Mouse (Mus musculus) liver, embryonic 12.5 days (tissue): ENCODE results near the gene Pam. TPM values are rescaled to one million over a fixed set of nuclear protein-coding genes. Genes with fewer than 3 reads are reported as not detected.
"Not testable (repeated sequence)": the region's sequence is repeated elsewhere in the genome, so short reads cannot be mapped to it uniquely, and the experiment has no call there.

ENCODE experiments used
- ATAC-seq: fragments of 200-750 bp; cut with Nextera tagmentation; 2 replicates; pipeline ENCODE4 v1.8.0; 2017; ENCODE audit warnings: moderate number of reproducible peaks, mild to moderate bottlenecking, moderate library complexity
- H3K27ac ChIP-seq: fragments of 300-500 bp; sonication (generic); 2 replicates; pipeline ENCODE4 v1.5.1; 2016; ENCODE audit warnings: mild to moderate bottlenecking
- H3K27me3 ChIP-seq: fragments of 300-500 bp; sonication (generic); replicated peaks from 2 replicates; pipeline ENCODE4 v1.6.1; 2016; ENCODE audit warnings: mild to moderate bottlenecking, moderate library complexity
- H3K36me3 ChIP-seq: fragments of 300-500 bp; sonication (generic); 2 replicates; pipeline ENCODE4 v1.6.1; 2016; ENCODE audit warnings: mild to moderate bottlenecking, moderate library complexity
- H3K4me1 ChIP-seq: fragments of 300-500 bp; sonication (generic); 2 replicates; pipeline ENCODE4 v1.6.1; 2016
- H3K4me2 ChIP-seq: fragments of 300-500 bp; sonication (generic); 2 replicates; pipeline ENCODE4 v1.6.1; 2016; ENCODE audit warnings: mild to moderate bottlenecking, moderate library complexity
- H3K4me3 ChIP-seq: fragments of 300-500 bp; sonication (generic); 2 replicates; pipeline ENCODE4 v1.5.1; 2016; ENCODE audit warnings: mild to moderate bottlenecking, moderate library complexity
- H3K9ac ChIP-seq: fragments of 300-500 bp; sonication (generic); 2 replicates; pipeline ENCODE4 v1.6.1; 2016; ENCODE audit warnings: mild to moderate bottlenecking, moderate library complexity
- H3K9me3 ChIP-seq: fragments of 300-500 bp; sonication (generic); replicated peaks from 2 replicates; pipeline ENCODE4 v1.6.1; 2016; ENCODE audit warnings: mild to moderate bottlenecking, moderate library complexity
- WGBS: fragments of 180-500 bp; shearing (Covaris S2); methylation state at CpG from one replicate; pipeline ENCODE4 v1.1.7; 2016; ENCODE audit not compliant: insufficient replicate concordance; 5-methylcytosine and 5-hydroxymethylcytosine counted together
- polyA plus RNA-seq: library from polyadenylated mRNA; unstranded; fragments of >200 nt; fragmentation: Nextera tagmentation; extraction: Ambion mirVana; gene quantifications from 2 replicates; pipeline ENCODE4 v1.2.1, GENCODE M21; 2016

Gene Pam
- polyA plus RNA-seq, 1 experiment from 2014 or later, result 11.3 TPM

DNA sequence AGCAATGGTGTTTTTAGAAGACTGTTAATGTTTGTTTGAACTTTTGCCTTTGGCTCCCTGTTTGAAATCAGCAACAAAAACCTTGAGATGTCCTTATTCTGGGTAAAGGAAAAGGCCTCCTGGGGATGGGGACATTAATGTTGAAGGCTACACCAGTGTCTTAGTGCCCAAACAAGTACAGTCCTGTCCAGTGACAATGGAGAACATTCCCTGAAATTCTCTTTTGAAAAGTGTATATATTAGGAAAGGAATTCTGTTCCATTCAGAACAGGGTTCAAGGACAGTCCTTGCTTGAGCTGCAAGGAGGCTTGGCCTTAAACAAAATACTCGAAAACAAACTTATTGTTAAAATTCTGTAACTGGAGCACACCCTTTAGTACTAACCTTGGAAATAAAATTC, 116.0 kb downstream of the Pam start:
- no peak overlapping the region for H3K27ac ChIP-seq
- H3K4me1 ChIP-seq, result peaks cover 6% of the 10 kb centered on the region; the same call in 1 of the 2 replicates
- H3K9me3 ChIP-seq, result no peaks in the 10 kb centered on the region
- peaks cover 8% of the 10 kb centered on the region for H3K27me3 ChIP-seq
- H3K4me3 ChIP-seq, result no peak overlapping the region
- no peaks in the 10 kb centered on the region for H3K36me3 ChIP-seq
- H3K9ac ChIP-seq, result no peak overlapping the region
- no peak overlapping the region for H3K4me2 ChIP-seq
- ATAC-seq, result no peak
- 50% methylated on average over 1 of the region's 1 CpGs for WGBS

DNA sequence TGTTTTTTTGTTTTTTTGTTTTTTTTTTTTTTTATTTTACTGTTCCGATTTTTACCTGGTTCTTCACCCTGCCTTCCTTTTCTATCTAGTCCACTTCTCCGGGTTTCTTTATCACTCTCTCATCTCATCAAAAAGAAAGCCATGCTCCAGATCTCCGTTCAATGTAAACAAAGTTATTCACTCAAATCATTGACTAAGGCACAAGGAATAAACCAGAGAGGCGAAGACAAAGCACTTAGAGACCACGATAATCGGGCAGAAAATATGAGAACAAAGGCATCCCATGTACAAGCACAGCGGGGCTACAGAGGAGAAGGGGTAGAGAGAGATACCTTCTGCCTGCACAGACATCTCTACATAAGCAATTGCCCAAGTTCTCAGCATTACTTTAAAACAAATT, 117.9 kb downstream of the Pam start:
- no peak for ATAC-seq
- no peaks in the 10 kb centered on the region for H3K9me3 ChIP-seq
- peaks cover 8% of the 10 kb centered on the region for H3K27me3 ChIP-seq
- no peak overlapping the region for H3K27ac ChIP-seq
- H3K36me3 ChIP-seq, result no peaks in the 10 kb centered on the region
- 43% methylated on average over 7 of the region's 7 CpGs for WGBS
- H3K4me2 ChIP-seq, result peak overlapping the region; percentile 80; the same call in 1 of the 2 replicates
- H3K9ac ChIP-seq, result no peak overlapping the region
- peak overlapping the region; percentile 58; the same call in 1 of the 2 replicates for H3K4me3 ChIP-seq
- H3K4me1 ChIP-seq, result peaks cover 6% of the 10 kb centered on the region; the same call in 1 of the 2 replicates

DNA sequence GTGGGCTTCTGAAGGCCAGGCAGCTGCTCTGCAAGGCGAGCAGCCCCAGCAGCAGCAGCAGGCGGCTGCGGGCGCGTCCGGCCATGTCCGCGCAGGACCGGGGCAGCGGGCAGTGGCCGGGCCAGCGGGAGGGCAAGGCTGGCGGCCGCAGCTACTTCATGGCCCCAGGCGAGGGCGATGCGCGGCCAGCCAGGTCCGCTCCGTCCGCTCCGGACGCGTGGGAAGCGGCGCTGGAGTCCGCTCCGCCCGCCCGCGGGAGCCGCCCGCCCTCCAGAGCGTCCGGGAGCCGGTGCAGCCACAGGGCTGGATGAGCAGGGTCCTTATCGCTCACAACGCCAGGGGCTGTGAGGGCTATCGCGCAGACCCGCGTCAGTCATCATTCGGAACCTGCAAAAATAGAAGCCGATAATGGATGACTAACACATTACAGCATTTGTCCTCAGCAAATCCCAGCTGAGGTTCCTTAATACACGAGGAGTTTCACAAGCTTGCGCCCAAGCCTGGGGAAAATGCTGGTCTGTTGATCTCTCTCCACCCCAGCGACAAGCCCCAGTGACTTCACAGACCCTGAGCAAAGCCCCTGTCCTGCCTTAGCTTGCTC, 118.5 kb downstream of the Pam start:
- peak overlapping the region; percentile 54 for H3K9ac ChIP-seq
- peak overlapping the region; percentile 58 for H3K4me3 ChIP-seq
- no peaks in the 10 kb centered on the region for H3K9me3 ChIP-seq
- H3K4me1 ChIP-seq, result peaks cover 6% of the 10 kb centered on the region; the same call in 1 of the 2 replicates
- under 1% methylated on average over 47 of the region's 47 CpGs for WGBS
- no peaks in the 10 kb centered on the region for H3K36me3 ChIP-seq
- H3K4me2 ChIP-seq, result peak overlapping the region; percentile 80
- H3K27me3 ChIP-seq, result peaks cover 8% of the 10 kb centered on the region
- H3K27ac ChIP-seq, result peak overlapping the region; percentile 57; the same call in 1 of the 2 replicates
- peak; percentile 82 for ATAC-seq

DNA sequence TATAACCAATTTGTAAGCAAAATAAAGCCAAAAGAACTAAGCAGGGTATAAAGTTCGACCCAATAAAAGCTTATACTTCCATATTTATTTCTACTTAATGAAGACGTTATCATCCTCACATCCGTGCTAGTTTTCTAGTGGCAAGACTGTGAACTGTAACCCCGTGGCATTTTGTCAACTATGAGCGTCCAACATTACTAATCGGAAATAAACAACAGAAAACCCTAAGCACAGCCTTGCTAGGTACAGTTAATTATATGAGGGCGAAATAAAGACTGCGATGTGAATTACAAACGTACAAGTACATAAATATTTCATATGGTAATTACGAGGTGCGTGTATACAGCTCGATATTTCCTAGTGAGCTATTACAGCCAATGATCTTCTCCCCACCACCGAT, 119.4 kb downstream of the Pam start:
- H3K4me1 ChIP-seq, result peaks cover 6% of the 10 kb centered on the region; the same call in 1 of the 2 replicates
- no peak for ATAC-seq
- H3K36me3 ChIP-seq, result no peaks in the 10 kb centered on the region
- peak overlapping the region; percentile 58; the same call in 1 of the 2 replicates for H3K4me3 ChIP-seq
- 64% methylated on average over 13 of the region's 13 CpGs for WGBS
- peaks cover 8% of the 10 kb centered on the region for H3K27me3 ChIP-seq
- H3K4me2 ChIP-seq, result peak overlapping the region; percentile 80
- H3K9me3 ChIP-seq, result no peaks in the 10 kb centered on the region
- H3K9ac ChIP-seq, result no peak overlapping the region
- H3K27ac ChIP-seq, result no peak overlapping the region

DNA sequence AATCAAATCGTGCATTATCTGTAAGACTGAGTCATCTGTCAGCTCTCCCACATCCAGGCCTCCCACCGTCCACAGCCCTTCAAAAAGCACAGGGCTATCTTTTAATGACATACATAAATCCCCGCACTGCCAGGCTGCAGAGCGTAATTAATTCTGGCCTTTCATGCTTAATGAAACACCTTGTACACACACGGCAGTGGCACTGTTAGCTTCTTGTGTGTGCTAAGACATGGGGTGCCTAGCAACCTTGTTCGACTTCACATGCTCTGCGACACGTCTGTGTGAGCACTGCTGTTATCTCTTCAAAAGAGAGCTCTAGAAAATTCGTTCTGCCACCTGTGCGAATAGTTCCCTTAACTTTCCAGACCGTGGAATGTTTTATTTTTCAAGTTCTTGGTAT, 120.5 kb downstream of the Pam start:
- no peak overlapping the region for H3K4me3 ChIP-seq
- 56% methylated on average over 11 of the region's 11 CpGs for WGBS
- no peak for ATAC-seq
- H3K27me3 ChIP-seq, result peaks cover 8% of the 10 kb centered on the region
- H3K9me3 ChIP-seq, result no peaks in the 10 kb centered on the region
- H3K27ac ChIP-seq, result no peak overlapping the region
- no peak overlapping the region for H3K4me2 ChIP-seq
- H3K4me1 ChIP-seq, result peaks cover 6% of the 10 kb centered on the region; the same call in 1 of the 2 replicates
- H3K9ac ChIP-seq, result no peak overlapping the region
- H3K36me3 ChIP-seq, result no peaks in the 10 kb centered on the region

DNA sequence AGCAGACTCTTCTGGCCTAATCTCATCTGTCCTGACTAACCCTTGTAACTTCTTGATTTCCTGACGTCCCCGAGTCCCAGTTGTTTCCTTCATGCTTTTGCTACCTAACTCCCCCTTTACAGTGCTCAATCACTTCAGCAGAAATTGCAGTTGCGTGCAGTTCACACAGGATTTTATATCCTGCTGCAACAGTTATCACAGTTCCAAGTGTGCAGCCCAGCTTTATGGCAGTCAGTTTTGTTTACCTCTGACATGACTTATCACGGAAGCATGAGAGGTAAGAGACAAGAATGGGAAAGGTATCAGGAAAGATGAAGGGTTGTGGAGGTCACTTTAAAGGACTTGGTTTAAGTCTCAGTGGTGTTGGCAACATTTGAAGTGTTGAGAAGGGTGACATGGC, 125.7 kb downstream of the Pam start:
- ATAC-seq, result no peak
- no peak overlapping the region for H3K4me2 ChIP-seq
- no peak overlapping the region for H3K27ac ChIP-seq
- no peaks in the 10 kb centered on the region for H3K27me3 ChIP-seq
- H3K4me3 ChIP-seq, result no peak overlapping the region
- WGBS, result 54% methylated on average over 4 of the region's 4 CpGs
- no peaks in the 10 kb centered on the region for H3K36me3 ChIP-seq
- H3K4me1 ChIP-seq, result no peaks in the 10 kb centered on the region
- H3K9ac ChIP-seq, result no peak overlapping the region
- no peaks in the 10 kb centered on the region for H3K9me3 ChIP-seq

DNA sequence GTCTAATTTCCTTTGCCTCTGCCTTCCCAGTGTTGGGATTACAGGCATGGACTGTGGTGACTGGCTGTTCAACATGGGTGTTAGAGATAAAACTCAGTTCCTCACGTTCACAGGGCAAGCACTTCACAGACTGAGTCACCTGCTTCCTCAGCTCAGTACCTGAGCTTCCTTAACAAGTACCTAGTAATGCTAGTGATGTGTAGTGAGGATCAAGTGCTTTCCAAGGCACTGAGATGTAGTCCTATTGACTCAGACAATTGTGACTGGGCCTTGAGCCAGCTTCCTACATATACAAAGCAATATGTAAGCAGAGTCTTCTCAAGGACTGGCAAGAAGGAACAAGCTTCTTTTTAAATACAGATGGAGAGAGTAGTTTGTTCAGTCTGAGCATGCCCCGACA, 131.7 kb downstream of the Pam start:
- H3K9ac ChIP-seq, result no peak overlapping the region
- H3K27me3 ChIP-seq, result no peaks in the 10 kb centered on the region
- no peak overlapping the region for H3K4me3 ChIP-seq
- ATAC-seq, result no peak
- H3K27ac ChIP-seq, result no peak overlapping the region
- no peaks in the 10 kb centered on the region for H3K9me3 ChIP-seq
- H3K4me2 ChIP-seq, result no peak overlapping the region
- 41% methylated on average over 2 of the region's 2 CpGs for WGBS
- H3K4me1 ChIP-seq, result no peaks in the 10 kb centered on the region
- H3K36me3 ChIP-seq, result no peaks in the 10 kb centered on the region

DNA sequence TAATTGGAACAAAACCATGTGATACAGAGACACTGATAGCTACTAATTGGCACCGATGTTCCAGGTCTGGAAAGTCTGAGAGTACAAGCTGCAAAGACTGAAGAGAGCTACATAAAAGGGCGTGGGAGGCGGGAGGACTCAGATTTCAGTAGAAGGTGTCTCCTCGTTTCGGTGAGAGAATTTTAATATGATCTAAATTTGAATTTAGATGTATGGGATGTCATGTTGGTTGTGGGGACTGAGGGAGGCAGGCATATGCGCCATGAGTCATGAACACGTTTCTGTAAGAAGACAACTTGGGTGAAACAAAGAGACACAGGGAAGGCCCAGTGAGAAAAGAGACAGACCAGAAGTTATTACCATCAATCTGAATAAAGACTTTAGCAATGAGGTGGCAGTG, 133.3 kb downstream of the Pam start:
- no peak overlapping the region for H3K4me3 ChIP-seq
- ATAC-seq, result no peak
- no peak overlapping the region for H3K4me2 ChIP-seq
- no peaks in the 10 kb centered on the region for H3K4me1 ChIP-seq
- H3K27ac ChIP-seq, result 0 out of 2 replicates have a peak overlapping the region, but pooled peaks have one; percentile 14
- no peaks in the 10 kb centered on the region for H3K27me3 ChIP-seq
- 68% methylated on average over 7 of the region's 7 CpGs for WGBS
- no peaks in the 10 kb centered on the region for H3K36me3 ChIP-seq
- H3K9ac ChIP-seq, result no peak overlapping the region
- H3K9me3 ChIP-seq, result no peaks in the 10 kb centered on the region

DNA sequence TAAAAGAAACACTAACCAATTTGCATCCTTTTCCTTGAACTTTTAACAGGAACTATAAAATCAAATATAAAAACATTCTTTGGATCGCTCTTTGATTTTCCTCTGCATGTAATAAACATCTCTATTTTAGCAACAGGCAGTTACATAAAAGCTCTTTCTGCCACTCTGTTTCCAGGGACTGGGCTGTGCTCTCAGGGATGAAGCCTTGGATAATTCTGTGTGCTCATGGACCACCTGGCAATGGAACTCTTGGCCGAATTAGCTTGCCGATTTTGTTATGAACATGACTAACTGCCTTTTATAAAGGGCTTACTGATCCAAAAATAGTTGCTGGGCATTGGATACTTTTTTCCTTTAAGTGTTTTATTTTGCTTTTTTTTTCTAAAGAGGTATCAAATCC, 134.8 kb downstream of the Pam start:
- 69% methylated on average over 3 of the region's 3 CpGs for WGBS
- no peaks in the 10 kb centered on the region for H3K4me1 ChIP-seq
- no peak overlapping the region for H3K4me2 ChIP-seq
- H3K27me3 ChIP-seq, result no peaks in the 10 kb centered on the region
- H3K9me3 ChIP-seq, result no peaks in the 10 kb centered on the region
- H3K27ac ChIP-seq, result no peak overlapping the region
- H3K4me3 ChIP-seq, result no peak overlapping the region
- ATAC-seq, result no peak
- no peak overlapping the region for H3K9ac ChIP-seq
- no peaks in the 10 kb centered on the region for H3K36me3 ChIP-seq

DNA sequence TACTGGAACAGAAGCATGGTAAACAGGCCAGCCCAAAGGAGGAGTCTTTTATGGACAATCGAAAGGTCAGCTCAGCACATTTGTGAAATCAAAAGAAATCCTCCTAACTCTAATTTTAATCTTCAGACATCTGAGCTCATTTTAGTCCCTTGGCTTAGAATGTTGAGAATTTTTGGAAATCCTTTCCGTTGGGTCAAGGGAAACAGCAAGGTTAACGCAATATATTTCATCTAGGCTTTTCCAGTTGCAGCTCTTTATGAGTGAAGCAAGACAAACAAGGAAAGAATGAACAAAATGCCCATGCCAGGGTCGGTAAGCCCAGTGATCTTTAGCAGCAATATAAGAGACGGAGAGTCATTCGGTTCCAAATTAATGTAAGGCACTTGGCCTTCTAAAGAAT, 135.3 kb downstream of the Pam start:
- WGBS, result 70% methylated on average over 6 of the region's 6 CpGs
- Histone ChIP-seq H3K27ac (no peak overlapping the region), H3K4me3 (no peak overlapping the region), H3K9me3 (no peaks in the 10 kb centered on the region), H3K4me1 (no peaks in the 10 kb centered on the region), H3K36me3 (no peaks in the 10 kb centered on the region), H3K4me2 (no peak overlapping the region), H3K9ac (no peak overlapping the region), H3K27me3 (no peaks in the 10 kb centered on the region)
- no peak for ATAC-seq

DNA sequence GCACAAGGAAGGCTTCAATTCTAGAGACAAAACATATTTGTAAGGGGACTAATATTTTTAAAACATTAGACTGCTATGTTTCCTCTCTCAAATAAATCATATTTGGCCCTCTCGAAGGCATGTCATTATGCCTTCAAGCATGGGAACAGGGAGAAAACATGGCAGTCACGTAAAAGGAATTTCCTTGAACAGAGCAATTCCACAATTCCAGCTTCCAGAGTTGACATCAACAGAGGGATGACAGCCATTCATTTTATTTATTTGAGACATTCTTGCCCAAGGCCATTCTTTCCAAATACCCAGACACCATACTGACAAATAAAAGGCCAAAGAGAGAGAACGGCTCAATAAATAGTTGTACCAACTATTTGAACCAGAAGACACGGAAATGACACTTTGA, 136.7 kb downstream of the Pam start:
- 70% methylated on average over 4 of the region's 4 CpGs for WGBS
- Histone ChIP-seq H3K9ac (no peak overlapping the region), H3K4me2 (no peak overlapping the region), H3K27me3 (no peaks in the 10 kb centered on the region), H3K36me3 (no peaks in the 10 kb centered on the region), H3K4me3 (no peak overlapping the region), H3K9me3 (no peaks in the 10 kb centered on the region), H3K4me1 (no peaks in the 10 kb centered on the region), H3K27ac (no peak overlapping the region)
- no peak for ATAC-seq

DNA sequence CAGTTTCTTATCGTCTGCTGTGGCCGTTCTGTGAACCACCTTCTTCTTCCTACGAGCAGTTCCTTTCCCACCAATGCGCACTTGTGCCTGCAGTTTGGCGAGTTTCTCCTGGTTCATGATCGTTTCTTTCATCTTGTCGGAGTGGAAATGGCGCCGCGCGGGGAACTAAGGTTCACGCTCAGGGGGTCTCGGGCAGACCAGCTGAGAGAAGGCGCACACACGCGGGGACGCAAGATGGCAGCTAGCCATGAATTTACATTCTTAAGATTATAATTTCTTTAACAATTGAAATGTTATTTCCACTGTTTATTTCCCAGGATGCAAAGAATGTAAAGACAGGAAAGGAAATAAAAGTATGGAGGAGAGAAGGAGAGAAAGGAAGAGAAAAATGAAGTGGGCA, 146.2 kb downstream of the Pam start:
- H3K4me1 ChIP-seq, H3K4me2 ChIP-seq, H3K9ac ChIP-seq, H3K27me3 ChIP-seq, H3K9me3 ChIP-seq, H3K27ac ChIP-seq, ATAC-seq, H3K4me3 ChIP-seq, H3K36me3 ChIP-seq: not testable (repeated sequence)
- 81% methylated on average over 17 of the region's 17 CpGs for WGBS

DNA sequence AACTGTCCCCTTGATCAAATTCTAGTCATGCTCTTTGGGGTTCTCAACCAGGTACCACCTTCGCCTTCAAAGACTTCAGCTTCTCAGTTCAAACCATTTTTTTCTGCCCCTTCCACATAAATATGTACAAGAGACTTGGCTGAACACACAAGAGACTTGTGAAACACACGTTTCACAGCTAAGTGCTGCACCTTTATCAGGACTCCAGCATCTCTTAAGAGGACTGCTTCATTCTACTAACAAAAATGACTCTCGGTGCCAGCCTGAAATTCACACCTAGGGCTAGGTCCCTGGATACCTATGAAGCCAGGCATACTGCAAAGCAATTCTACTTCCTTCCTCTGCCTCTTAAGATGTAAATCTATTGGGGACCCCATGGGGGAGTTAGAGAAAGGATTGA, 148.3 kb downstream of the Pam start:
- H3K36me3 ChIP-seq, result no peaks in the 10 kb centered on the region
- H3K27ac ChIP-seq, result no peak overlapping the region
- H3K4me1 ChIP-seq, result no peaks in the 10 kb centered on the region
- H3K27me3 ChIP-seq, result no peaks in the 10 kb centered on the region
- H3K4me3 ChIP-seq, result no peak overlapping the region
- no peak overlapping the region for H3K9ac ChIP-seq
- no peak for ATAC-seq
- whole genome bisulfite sequencing, result 56% methylated on average over 3 of the region's 3 CpGs
- H3K9me3 ChIP-seq, result no peaks in the 10 kb centered on the region
- no peak overlapping the region for H3K4me2 ChIP-seq
